Mouse (Mus musculus) mouse trophoblast stem cell (cell line): Measurements from ENCODE around the gene Vmn2r86.
"Not testable (repeated sequence)": the region's sequence is repeated elsewhere in the genome, so short reads cannot be mapped to it uniquely, and the experiment has no call there.

Experiments
- in situ Hi-C, 2 experiments: fragments of 300-500 bp; cut with MseI, MboI; formaldehyde crosslinking; loops; 2 replicates in 1 of 2; 3 replicates in 1 of 2; pipeline ENCODE4 v1.15.1; 2025

Gene Vmn2r86

DNA sequence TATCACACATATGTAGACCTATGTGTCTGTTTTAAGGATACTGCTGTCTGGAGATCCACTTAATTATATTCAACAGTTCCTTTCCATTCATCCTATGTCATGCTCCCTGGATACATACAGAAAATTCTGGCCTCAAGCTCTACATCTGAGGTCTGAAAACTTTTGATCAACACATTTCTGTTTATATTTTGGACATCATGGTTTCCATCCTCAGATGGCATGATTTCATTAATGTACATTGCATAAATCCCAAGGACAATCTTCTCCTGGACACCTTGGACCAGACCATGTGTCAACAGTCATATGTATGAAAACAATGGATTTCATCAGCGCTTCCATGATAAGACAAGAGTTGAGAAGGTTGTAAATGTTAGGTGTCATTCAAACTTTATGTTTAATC is at the start of gene Vmn2r86:
Gene Vmn2r86, minus strand, starts transcription at position 101 of the 400 bp plus-strand sequence.
- in situ Hi-C loops = not testable (repeated sequence)

DNA sequence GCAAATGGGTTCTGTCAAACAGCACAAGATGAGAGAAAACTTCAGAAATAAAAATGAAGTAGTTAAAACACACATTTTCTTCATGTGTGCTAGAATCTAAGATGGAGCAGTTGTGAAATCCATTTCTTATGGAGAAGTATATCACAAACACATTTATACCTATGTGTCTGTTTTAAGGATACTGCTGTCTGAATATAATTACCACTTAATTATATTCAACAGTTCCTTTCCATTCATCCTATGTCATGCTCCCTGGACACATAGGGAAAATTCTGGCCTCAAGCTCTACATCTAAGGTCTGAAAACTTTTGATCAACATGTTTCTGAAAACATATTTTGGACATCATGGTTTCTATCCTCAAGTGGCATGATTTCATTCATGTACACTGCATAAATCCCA is 41.4 kb upstream of the Vmn2r86 start, which contains the start of gene Vmn2r87:
Gene Vmn2r87, minus strand, starts transcription at position 101 of the 400 bp plus-strand sequence.
- in situ Hi-C loops = no loop called here

DNA sequence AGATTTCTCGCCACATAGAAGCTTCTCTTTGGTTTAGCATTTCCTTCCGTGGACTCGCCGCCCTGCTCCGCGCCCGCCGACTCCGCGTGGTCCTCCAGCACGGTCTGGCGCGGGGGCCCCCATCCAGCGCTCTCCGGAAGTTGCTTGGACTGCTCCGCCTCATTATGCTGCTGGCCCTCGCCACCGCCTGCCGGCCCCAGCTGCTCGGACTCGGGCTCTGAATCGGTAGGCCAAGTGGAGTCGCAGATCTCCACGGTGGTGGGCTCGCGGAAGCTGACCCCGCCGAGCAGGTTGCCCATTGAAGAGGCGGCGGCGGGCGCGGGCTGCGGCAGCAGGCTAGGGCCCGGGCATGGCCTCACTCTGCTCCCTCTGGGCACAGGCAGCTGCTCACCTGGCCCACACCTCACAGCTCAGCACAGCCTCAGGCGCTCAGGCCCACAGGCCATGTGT is 14.5 kb upstream of the Vmn2r86 start:
- in situ Hi-C loops = no loop called here

- in situ Hi-C loops = no loop called here
These were observed 11.1 kb downstream of the Vmn2r86 start for GRCm38 (mm10) chr10:130444776-130445175.

GRCm38 (mm10) chr10:130434185-130434898 is 21.5 kb downstream of the Vmn2r86 start:
- in situ Hi-C loops = not testable (repeated sequence)

- in situ Hi-C loops = not testable (repeated sequence)
These were observed 26.2 kb downstream of the Vmn2r86 start, which contains the start of gene Vmn2r85 for GRCm38 (mm10) chr10:130429603-130430002. Gene Vmn2r85, minus strand, starts transcription at chr10:130429703.

GRCm38 (mm10) chr10:130422368-130422767 is 33.5 kb downstream of the Vmn2r86 start:
- in situ Hi-C loops = not testable (repeated sequence)

GRCm38 (mm10) chr10:130420401-130420800 is 35.4 kb downstream of the Vmn2r86 start:
- in situ Hi-C loops = no loop called here

DNA sequence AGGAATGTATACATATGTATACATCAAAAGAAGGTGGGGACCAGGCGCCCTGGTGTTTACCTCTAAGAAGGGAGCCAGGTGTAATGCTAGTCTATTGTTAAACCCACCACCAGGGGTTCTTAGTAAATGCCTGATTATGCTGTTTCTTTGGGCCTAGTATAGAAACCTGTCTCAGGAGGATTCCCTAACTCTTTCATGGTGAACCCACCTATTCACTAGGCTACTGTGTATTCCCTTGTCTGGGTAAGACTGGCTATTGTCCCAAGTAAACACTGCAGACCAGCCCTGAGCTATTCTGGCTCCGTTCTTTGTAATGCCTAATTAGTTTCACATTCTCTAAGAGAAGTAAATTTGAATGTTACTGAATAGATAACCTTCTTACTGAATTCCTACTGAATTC is 35.9 kb downstream of the Vmn2r86 start:
- in situ Hi-C loops = not testable (repeated sequence)

DNA sequence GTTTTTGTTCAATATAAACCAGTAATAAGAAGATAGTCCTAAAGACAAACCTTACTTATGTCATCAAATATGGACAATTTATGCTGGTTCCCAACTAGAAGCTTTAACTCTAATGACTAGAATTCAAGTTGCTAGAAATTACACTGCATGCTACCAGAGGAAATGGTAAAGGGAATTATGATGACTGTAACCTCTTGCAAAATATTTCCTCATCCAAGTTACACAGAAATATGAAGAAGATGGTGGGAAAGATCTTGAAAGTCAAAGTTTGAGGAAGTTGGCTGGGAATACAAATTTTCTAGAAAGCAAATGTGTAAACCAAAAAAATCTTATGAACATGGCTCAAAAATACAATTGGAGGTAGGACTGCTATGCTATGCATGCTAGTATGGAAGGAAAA is 39.5 kb downstream of the Vmn2r86 start:
- in situ Hi-C loops = not testable (repeated sequence)

- in situ Hi-C loops = not testable (repeated sequence)
These were observed 43.6 kb downstream of the Vmn2r86 start for GRCm38 (mm10) chr10:130412167-130412698.

- in situ Hi-C loops = no loop called here
These were observed 61.6 kb downstream of the Vmn2r86 start, which contains the start of gene Vmn2r84 for GRCm38 (mm10) chr10:130394232-130394631. Gene Vmn2r84, minus strand, starts transcription at chr10:130394332.
